Mouse (Mus musculus) granulocyte monocyte progenitor cell, adult 5-6 weeks (primary cell): Measurements from ENCODE around the gene Por. TPM values are rescaled to one million over a fixed set of nuclear protein-coding genes. Genes with fewer than 3 reads are reported as not detected.

ENCODE experiments used
- ATAC-seq: replicated peaks from 2 replicates; pipeline ENCODE4 v1.8.0; 2016; ENCODE audit warnings: mild to moderate bottlenecking, moderate TSS enrichment, inconsistent platforms; ENCODE audit not compliant: poor library complexity, severe bottlenecking
- total RNA-seq, 2 experiments: library from RNA; stranded (forward) in 1 of 2; stranded (reverse) in 1 of 2; fragments of 200-712, 200-1000 nt in 1 of 2; fragments of >200 nt in 1 of 2; fragmentation: Nextera tagmentation in 1 of 2; gene quantifications; 2 replicates each; pipeline ENCODE4 v1.2.3; 2014 to 2017

The Por gene
- total RNA-seq, 2 experiments from 2014 or later, result 26.7 to 28.7 TPM

GRCm38 (mm10) chr5:135653209-135653608 lies 16.6 kb upstream of the Por start:
- no peak for ATAC-seq

- no peak for ATAC-seq
Observed at GRCm38 (mm10) chr5:135656046-135656445, 13.8 kb upstream of the Por start.

GRCm38 (mm10) chr5:135657128-135657527 lies 12.7 kb upstream of the Por start:
- peak; percentile 48 for ATAC-seq

DNA sequence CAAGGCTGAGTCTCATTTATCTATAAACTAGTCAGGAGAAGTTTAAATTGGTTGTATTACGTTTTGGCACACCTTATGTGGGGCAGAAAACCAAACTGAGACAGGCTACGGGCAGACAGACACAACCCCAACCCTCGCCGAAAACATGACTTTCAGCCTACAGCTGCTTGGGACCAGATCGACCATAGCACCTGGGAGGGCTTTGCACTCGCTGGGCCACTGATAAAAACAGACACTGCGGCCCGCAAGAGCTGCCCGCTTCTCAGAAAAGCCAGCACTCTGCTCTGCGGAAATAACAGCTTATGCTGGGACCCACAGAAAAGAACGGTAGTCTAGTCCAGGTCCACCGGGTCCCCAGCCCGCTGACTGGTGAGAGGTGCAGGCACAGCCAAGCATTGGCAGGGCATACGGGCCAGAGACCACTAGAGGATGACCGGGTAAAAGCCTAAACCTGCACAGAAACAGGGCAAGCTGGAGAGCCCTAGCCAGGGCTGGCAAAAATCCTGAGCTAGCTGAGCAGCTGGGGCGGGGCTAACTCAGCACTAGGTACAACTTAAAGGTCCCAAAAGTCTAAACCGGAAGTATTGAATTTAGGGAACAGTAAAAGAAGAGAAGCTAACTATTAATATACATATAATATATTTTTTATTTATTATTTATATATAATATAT lies 12.0 kb upstream of the Por start:
- ATAC-seq, result peak; percentile 33

- ATAC-seq, result no peak
Observed at GRCm38 (mm10) chr5:135659956-135660355, 9.9 kb upstream of the Por start.

DNA sequence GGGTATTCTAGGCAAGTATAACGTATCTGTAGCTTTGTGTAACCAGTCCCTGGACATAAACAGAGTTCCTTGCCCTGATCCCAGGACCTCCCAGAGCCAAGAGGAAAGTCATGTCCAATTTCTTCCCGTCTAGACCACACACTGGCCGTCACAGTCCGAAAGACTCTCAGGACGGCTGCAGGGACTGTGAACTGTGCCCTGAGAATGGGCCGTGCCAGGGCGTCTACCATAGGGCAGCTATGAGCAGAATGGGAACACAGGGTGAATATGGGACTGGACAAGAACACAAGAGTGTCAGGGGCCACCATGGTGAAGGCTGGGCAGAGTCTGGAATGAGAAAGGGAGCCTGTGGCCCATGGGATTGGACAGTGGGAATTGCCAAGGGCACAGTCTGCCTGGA lies 9.3 kb upstream of the Por start:
- ATAC-seq, result no peak

- peak; percentile 66 for ATAC-seq
Observed at GRCm38 (mm10) chr5:135666890-135667289, 2.9 kb upstream of the Por start.

GRCm38 (mm10) chr5:135668071-135668470 lies 1.8 kb upstream of the Por start:
- ATAC-seq, result peak; percentile 78

DNA sequence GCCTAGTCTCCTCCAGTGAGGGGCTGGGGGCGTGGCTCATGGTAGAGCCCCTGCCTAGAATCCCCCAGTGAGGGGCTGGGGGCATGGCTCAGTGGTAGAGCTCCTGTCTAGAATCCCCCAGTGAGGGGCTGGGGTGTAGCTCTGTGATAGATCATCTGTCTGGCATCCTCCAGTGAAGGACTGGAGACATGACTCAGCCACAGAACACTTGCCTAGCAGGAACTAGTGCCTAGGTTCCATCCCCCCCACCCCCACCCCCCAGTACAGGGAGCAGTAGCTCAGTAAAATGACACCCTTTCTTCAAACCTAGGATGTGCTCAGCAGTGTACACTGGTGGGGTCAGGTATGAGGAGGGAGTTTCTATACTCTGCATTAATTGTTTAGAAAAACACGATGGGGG lies 1.0 kb downstream of the Por start:
- ATAC-seq, result no peak

DNA sequence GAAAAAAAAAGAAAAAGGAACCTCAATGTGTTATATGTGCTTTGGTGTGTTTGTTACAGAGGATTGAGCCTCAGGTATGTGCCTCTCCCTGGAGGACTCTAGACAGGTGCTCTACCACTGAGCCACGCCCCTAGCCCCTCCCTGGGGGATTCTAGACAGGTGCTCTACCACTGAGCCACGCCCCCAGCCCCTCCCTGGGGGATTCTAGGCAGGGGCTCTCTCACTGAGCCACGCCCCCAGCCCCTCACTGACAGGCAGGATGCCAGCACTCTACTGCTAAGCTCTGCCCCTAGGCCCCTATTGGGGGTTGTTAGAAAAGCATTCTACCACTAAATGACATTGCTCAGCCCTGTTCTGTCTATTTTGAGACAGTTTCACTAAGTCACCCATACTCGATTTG lies 2.7 kb downstream of the Por start:
- no peak for ATAC-seq

DNA sequence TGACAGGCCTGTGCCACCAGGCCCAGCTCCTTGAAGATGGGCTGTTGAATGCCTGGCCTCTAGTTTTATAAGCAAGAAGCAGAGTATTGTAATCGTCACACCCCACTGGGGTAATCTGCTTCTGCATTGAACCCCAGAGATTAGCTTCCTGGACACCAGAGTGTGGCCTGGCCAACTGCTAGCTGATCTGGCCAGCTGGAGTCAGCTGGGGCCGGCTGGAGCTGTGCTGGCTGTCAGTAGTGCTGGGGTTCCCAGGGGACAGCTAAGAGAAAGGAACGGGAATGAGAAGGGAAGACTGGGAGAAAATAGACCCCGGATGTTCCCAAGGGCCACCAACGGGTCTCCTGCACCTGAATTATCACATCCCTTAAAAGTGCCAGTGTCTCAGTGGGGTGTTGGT lies 3.1 kb downstream of the Por start:
- ATAC-seq, result no peak

- ATAC-seq, result peak; percentile 67
Observed at GRCm38 (mm10) chr5:135674349-135674775, 4.5 kb downstream of the Por start.

- ATAC-seq, result peak; percentile 36
Observed at GRCm38 (mm10) chr5:135674821-135675220, 5.0 kb downstream of the Por start.

- ATAC-seq, result no peak
Observed at GRCm38 (mm10) chr5:135676696-135677095, 6.9 kb downstream of the Por start.

DNA sequence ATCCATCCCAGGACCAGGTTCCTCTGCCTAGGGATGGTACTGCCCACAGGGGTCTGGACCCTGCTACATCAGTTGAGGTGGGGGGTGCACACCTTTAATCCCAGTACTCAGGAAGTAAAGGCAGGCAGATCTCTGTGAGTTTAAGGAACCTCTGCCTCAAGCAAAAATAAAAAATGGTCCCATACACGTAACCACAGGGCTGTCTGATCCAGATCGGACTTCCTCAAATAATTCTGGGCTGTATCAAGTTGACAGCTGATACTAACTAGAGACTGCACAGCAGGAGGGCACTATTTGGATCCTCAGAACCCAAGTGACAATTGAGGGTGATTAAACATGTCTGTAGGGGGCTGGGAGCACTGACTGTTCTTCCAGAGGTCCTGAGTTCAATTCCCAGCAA lies 7.4 kb downstream of the Por start:
- ATAC-seq, result peak; percentile 64

DNA sequence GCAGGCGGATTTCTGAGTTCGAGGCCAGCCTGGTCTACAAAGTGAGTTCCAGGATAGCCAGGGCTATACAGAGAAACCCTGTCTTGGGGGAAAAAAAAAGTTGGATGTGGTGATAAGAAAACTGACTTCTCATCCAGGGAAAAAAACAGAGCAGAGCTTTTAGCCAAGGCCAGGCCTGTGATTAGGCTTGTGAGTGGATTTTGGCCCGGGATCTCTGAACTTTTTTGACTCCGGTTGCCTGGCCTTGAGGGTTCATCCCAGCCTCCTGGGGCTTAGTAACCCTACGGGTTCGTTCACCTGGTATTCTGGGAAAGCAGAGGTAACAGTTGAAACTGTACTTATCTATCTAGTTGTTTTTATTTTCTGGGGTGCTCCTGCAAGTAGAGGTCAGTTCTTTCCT lies 8.6 kb downstream of the Por start:
- ATAC-seq, result no peak

GRCm38 (mm10) chr5:135680967-135681545 lies 11.2 kb downstream of the Por start:
- no peak for ATAC-seq

DNA sequence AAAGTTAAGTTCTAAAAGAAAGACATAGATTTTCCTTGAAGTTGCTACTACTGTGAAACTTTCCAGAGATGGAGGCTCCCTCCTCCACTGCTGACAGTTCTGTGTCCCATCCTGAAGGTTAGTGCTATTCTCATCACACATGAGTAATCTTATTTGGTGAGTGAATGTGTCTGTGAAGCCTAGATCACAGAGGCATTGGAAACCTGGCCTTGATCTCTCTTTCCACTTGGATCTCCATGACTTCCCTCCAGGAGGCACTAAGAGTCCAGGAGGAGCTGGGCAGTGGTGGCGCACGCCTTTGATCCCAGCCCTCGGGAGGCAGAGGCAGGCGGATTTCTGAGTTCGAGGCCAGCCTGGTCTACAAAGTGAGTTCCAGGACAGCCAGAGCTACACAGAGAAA lies 12.2 kb downstream of the Por start:
- ATAC-seq, result no peak

DNA sequence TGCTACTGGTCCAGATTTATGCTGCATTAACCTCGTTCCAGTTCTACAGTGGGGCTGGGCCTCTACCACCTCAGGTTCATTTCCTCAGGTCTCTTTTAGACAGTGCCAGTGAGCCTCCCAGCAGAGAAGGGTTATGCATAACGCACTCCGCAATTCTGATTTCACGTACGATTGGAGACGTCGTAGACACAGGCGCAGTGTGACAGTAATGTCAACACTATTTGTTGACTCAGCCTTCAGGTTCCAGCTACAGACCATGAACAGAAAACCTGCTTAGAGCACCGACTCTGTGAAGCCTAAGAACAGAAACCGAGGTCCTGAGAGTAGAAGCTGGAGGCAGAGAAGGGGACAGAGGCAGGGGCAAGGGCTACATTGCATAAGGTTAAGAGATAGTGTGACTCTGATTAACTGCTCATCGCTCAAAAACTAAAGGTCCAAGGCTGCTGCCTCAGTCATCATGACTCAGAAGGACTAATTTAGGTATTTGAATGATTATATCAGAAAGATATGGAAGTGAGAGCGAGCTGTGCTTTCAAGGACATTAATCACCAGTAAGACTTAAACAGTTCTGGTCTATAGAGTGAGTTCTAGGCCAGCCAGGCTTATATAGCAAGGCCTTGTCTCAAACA lies 13.2 kb downstream of the Por start:
- no peak for ATAC-seq

DNA sequence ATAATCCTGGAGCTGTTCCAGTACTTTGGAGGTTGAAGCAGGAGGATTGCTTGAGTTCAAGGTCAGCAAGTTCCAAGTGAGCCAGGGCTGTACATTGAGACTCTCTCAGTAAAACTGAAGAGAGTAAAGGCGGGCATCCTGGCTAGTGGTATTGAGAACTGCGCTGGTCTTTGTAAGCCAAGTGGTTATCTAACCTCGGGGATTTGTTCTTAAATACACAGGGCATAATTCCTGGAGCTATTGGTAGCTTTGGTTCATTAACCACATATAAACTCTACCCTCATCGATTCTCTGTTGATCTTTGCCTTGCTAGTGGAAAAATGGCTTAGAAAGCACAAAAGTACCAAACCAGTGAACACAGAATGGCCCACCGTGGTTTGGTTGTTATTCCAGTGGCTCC lies 20.6 kb downstream of the Por start:
- ATAC-seq, result no peak

DNA sequence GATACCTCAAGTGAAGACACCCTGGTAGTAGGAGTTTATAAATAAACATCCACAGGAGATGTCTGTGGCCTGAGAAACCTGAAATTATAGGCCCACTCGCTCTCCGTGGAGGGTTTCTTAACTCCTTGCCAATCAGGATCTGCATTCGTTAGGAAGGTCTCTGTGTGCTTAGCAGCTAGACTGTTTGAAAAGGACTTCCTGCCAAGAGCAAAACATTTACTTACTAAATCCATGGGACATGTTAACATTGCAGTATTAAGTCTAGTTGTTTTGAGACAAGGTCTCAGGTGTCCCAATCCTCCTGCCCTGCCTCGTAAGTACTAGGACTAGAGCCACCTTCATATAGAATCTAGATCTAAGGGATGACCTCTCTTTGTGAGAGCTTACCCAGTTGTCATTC lies 21.4 kb downstream of the Por start:
- no peak for ATAC-seq

DNA sequence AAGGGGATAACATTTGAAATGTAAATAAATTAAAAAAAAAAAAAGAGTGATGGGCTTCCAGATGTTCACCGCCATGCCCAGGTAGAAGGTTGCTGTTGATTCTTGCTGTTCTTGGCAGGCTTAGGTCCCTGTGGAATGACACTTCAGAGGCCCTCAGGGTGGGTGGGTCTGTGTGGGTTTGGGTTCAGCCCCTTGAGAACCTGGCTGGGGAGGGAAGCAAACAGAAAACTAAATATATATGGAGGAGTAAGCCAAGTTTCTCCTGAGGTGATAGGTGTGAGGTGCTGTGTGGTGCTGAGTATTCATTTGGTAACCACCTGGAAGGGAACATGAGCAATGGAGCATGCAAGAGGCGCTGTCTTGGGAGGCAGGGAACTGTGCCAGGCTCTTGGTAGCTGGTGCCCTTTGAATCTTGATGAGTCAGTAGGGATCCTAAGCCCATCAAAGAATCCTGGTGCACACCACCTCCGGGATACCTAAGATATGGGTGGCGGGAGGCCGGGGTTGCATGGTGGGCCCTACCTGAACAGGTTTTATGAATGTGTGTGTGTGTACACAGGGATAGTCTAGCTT lies 23.5 kb downstream of the Por start:
- ATAC-seq, result no peak
